Mouse (Mus musculus): ENCODE measurements at regions not wholly inside any gene's neighbourhood (a gene's known extent, or its start where the extent isn't known, plus 50 kb on each side); places are given as distances from the start of the nearest gene placed in this dataset.

DNA sequence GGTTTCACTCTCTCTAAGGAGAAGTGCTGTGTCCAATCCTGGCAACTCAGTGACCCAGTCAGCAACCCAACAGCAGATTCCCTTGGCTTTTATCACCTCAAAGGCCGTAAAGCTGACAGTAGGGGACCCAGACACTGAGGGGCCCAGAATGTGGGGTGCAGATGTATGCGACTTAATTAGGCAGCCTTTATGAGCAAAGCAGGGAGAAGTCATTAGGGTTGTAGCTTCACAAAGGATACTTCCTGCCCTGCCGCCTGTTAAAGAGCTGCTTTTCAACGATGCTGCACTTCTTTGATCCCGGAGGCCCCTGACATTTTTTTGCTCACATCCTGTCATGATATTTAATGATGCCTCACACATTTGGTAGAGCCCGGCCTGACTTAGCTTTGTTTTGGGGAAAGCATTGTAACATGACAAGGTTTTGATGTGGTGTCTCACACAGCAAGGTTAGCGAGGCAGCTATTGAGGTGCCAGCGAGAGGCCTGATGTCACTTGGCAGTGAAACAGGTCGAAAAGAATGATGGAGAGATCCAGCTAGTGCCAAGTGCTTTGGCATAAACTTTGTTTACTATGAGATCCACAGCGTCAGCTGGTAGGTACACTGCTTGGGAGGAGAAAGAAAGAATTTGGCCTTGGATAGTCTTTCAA lies 240.2 kb downstream of the Slc4a3 start:
- no peaks in the 10 kb centered on the region for H3K27me3 ChIP-seq
- H3K4me2 ChIP-seq: no peak overlapping the region
- H3K9ac ChIP-seq: no peak overlapping the region
- no peaks in the 10 kb centered on the region for H3K36me3 ChIP-seq
- no peaks in the 10 kb centered on the region for H3K9me3 ChIP-seq
- no peak overlapping the region for H3K27ac ChIP-seq
- no peak for ATAC-seq (ENCODE audit: insufficient number of reproducible peaks, low FRiP score, low TSS enrichment, low read depth)
- WGBS: 28% methylated on average over 10 of the region's 10 CpGs
- no peak overlapping the region for H3K4me3 ChIP-seq
- H3K4me1 ChIP-seq: no peaks in the 10 kb centered on the region

- Histone ChIP-seq H3K27ac (no peak overlapping the region), H3K4me2 (no peak overlapping the region), H3K9ac (no peak overlapping the region), H3K4me3 (no peak overlapping the region), H3K36me3 (no peaks in the 10 kb centered on the region), H3K4me1 (no peaks in the 10 kb centered on the region), H3K9me3 (no peaks in the 10 kb centered on the region), H3K27me3 (no peaks in the 10 kb centered on the region)
- 93% methylated on average over 1 of the region's 1 CpGs for WGBS
- no peak for ATAC-seq (ENCODE audit: insufficient number of reproducible peaks, low FRiP score, low TSS enrichment, low read depth)
Observed at GRCm38 (mm10) chr1:75791509-75791908, 245.4 kb downstream of the Slc4a3 start.

DNA sequence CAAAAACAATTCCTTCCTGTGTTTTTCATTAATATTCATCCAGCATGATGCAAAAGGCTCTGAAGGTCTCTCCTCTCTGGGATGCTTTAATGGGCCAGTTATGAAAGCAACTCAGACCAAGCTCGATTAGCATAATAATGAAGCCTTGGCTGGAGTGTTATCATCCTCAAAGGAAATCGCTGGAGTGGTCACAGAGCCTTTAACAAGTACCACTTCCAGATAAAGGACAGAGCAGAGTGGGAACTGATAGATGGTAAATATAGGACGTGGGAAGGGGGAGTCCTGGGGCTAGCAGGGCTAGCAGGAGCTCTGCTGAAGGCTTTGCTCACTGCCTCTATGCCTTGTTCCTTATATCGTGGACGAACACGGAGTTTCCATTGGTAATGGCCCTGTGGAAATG lies 251.7 kb downstream of the Slc4a3 start:
- Histone ChIP-seq H3K4me2 (no peak overlapping the region), H3K4me1 (0 out of 2 replicates have a peak, but pooled peaks cover 5% of the 10 kb centered on the region), H3K36me3 (no peaks in the 10 kb centered on the region), H3K4me3 (no peak overlapping the region), H3K9me3 (no peaks in the 10 kb centered on the region), H3K27me3 (no peaks in the 10 kb centered on the region), H3K9ac (no peak overlapping the region), H3K27ac (no peak overlapping the region)
- ATAC-seq (ENCODE audit: insufficient number of reproducible peaks, low FRiP score, low TSS enrichment, low read depth): no peak
- WGBS: 68% methylated on average over 6 of the region's 6 CpGs

GRCm38 (mm10) chr1:75798375-75799099 lies 252.5 kb downstream of the Slc4a3 start:
- peak overlapping the region; percentile 40; the same call in 1 of the 2 replicates for H3K27ac ChIP-seq
- H3K4me3 ChIP-seq: no peak overlapping the region
- ATAC-seq (ENCODE audit: insufficient number of reproducible peaks, low FRiP score, low TSS enrichment, low read depth): no peak

DNA sequence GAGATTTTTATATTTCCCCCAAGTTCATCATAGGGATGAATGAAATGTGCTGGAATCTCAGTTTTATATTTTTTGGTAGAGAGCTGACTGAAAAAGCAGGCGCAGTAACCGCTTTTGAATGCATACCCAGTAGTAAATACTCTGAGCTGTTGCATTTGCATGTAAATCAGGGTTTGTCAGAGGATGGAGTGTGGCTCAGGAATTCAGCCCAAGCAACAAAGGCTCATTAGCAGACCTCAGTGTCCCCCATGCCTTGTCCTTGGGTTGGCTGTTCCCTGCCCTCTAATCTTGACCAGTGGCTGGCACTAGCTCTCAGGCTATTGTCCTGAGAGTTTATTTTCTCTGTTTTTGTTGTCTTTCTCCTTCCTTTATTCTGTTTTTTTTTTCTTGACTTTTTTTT lies 258.4 kb downstream of the Slc4a3 start:
- Histone ChIP-seq H3K36me3 (no peaks in the 10 kb centered on the region), H3K4me3 (no peak overlapping the region), H3K9ac (no peak overlapping the region), H3K27ac (no peak overlapping the region), H3K9me3 (no peaks in the 10 kb centered on the region), H3K4me2 (no peak overlapping the region), H3K27me3 (no peaks in the 10 kb centered on the region), H3K4me1 (peaks cover 7% of the 10 kb centered on the region; the same call in 1 of the 2 replicates)
- whole genome bisulfite sequencing: 62% methylated on average over 2 of the region's 2 CpGs
- ATAC-seq (ENCODE audit: insufficient number of reproducible peaks, low FRiP score, low TSS enrichment, low read depth): no peak

More at GRCm38 (mm10) chr1:75798375-75799099, 252.5 kb downstream of the Slc4a3 start:
- H3K9ac ChIP-seq: no peak overlapping the region
- WGBS: 33% methylated on average over 6 of the region's 6 CpGs
- 0 out of 2 replicates have a peak, but pooled peaks cover 10% of the 10 kb centered on the region for H3K4me1 ChIP-seq
- no peaks in the 10 kb centered on the region for H3K9me3 ChIP-seq
- no peaks in the 10 kb centered on the region for H3K36me3 ChIP-seq
- H3K4me2 ChIP-seq: no peak overlapping the region
- no peaks in the 10 kb centered on the region for H3K27me3 ChIP-seq

DNA sequence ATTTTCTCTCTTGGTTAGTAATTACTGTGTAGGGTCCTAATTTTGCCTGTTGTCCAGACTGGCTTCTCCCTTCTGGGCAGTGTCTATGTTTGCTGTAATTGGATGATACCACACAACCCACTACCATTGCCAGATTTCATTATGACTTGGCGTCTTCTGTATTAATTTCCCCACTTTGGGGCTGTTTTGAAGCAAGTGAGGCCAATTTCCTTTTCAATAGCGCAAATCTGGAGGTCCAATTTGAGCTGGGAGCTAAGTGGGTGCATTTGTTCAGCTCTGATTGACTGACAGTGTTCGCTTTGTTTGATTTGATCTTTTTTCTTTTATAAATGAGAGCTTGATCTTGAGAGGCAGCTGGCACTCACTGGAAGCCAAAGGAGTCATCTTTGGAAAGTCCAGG lies 266.4 kb downstream of the Slc4a3 start:
- Histone ChIP-seq H3K9ac (no peak overlapping the region), H3K4me3 (no peak overlapping the region)
- 81% methylated on average over 3 of the region's 3 CpGs for WGBS

GRCm38 (mm10) chr1:75826202-75826601 lies 280.1 kb downstream of the Slc4a3 start:
- H3K9ac ChIP-seq: no peak overlapping the region
- no peaks in the 10 kb centered on the region for H3K36me3 ChIP-seq
- ATAC-seq (ENCODE audit: insufficient number of reproducible peaks, low FRiP score, low TSS enrichment, low read depth): no peak
- 45% methylated on average over 5 of the region's 5 CpGs for WGBS
- no peak overlapping the region for H3K27ac ChIP-seq
- no peak overlapping the region for H3K4me2 ChIP-seq
- no peak overlapping the region for H3K4me3 ChIP-seq
- H3K27me3 ChIP-seq: no peaks in the 10 kb centered on the region
- H3K9me3 ChIP-seq: no peaks in the 10 kb centered on the region
- H3K4me1 ChIP-seq: peaks cover 9% of the 10 kb centered on the region

More for the DNA sequence above, 266.4 kb downstream of the Slc4a3 start:
- ATAC-seq (ENCODE audit: insufficient number of reproducible peaks, low FRiP score, low TSS enrichment, low read depth): no peak
- Histone ChIP-seq H3K4me1 (peaks cover 2% of the 10 kb centered on the region; the same call in 1 of the 2 replicates), H3K27ac (no peak overlapping the region), H3K36me3 (no peaks in the 10 kb centered on the region), H3K27me3 (no peaks in the 10 kb centered on the region), H3K9me3 (no peaks in the 10 kb centered on the region), H3K4me2 (no peak overlapping the region)

DNA sequence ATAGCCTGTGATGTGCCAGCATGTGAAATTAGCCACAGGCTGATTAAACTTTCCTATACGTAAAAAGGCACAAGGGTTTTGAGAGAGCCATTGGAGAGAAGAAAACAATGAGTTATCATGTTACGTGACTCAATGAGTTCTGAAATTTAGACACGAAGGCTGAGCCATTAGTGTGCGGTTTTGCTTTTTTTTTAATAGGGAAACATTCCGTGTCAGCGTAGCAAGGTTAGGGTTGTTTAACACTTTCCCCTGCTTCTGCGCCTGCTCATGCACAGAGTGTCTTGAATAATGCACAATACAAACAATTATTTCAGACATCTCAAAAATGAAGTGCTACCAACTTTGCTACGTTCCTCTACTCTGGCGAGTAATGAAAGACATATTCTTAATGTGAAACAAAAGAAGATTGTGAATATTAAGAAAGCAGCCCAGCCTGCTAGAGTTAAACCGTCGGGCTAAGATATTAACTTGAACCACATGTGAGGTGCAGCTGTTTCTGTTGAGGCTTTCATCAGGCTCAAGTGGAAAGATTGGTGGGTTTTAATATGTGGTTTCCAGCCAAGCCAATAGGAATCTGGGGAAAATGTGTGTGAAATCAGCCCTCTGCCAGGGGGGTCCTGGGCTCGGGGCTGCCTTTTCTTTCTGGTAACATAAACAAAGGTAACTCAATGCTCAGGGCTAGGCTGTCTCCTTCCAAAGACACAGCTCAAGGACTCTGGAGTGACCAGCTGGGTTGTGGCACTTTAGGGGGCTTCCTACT lies 287.2 kb downstream of the Slc4a3 start:
- ATAC-seq (ENCODE audit: insufficient number of reproducible peaks, low FRiP score, low TSS enrichment, low read depth): peak; percentile 74
- peak overlapping the region; percentile 79 for H3K27ac ChIP-seq
- no peak overlapping the region for H3K9ac ChIP-seq
- H3K27me3 ChIP-seq: no peaks in the 10 kb centered on the region
- peak overlapping the region; percentile 24 for H3K4me2 ChIP-seq
- H3K4me1 ChIP-seq: peaks cover 24% of the 10 kb centered on the region
- H3K9me3 ChIP-seq: no peaks in the 10 kb centered on the region
- 10% methylated on average over 12 of the region's 12 CpGs for WGBS
- no peak overlapping the region for H3K4me3 ChIP-seq
- H3K36me3 ChIP-seq: no peaks in the 10 kb centered on the region

GRCm38 (mm10) chr1:75834361-75834760 lies 288.3 kb downstream of the Slc4a3 start:
- H3K9ac ChIP-seq: no peak overlapping the region
- no peak overlapping the region for H3K4me2 ChIP-seq
- H3K4me1 ChIP-seq: peaks cover 17% of the 10 kb centered on the region; the same call in 1 of the 2 replicates
- no peak for ATAC-seq (ENCODE audit: insufficient number of reproducible peaks, low FRiP score, low TSS enrichment, low read depth)
- H3K9me3 ChIP-seq: no peaks in the 10 kb centered on the region
- no peak overlapping the region for H3K4me3 ChIP-seq
- WGBS: 30% methylated on average over 3 of the region's 3 CpGs
- no peaks in the 10 kb centered on the region for H3K27me3 ChIP-seq
- H3K36me3 ChIP-seq: no peaks in the 10 kb centered on the region
- no peak overlapping the region for H3K27ac ChIP-seq

DNA sequence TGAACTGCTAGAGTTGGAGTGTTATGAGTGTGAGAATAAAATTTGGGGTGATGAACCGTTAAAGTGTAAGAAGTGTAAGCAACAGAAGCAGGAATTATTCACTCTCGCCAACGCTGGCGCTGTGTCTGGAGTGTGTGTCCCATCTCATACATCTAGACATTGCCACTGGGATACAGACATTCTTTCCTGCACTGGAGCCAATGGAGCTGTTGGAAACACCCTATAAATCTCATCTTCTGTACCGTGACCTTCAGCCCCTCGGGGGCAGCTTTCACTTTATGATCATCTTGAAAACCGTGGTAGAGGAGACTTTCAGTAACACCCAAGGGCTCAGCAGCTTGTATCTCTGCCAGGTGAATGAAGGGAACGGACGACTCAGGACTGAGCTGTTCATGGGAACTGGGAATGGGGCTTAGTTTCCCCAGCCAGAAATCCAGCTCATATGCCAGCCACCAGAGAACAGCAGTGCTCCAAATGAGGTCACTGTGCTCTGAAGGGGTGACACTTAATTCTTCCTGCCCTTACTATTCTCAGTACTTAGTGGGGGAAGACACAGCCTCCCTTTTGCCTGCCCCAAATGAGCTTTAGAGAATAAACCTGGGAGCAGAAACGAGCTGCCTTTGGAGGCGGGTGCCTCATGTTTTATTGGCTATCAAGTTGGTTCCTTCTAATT lies 293.6 kb downstream of the Slc4a3 start:
- Histone ChIP-seq H3K9ac (no peak overlapping the region), H3K4me2 (no peak overlapping the region), H3K27ac (no peak overlapping the region), H3K4me1 (peaks cover 37% of the 10 kb centered on the region), H3K36me3 (no peaks in the 10 kb centered on the region), H3K27me3 (no peaks in the 10 kb centered on the region), H3K9me3 (no peaks in the 10 kb centered on the region), H3K4me3 (no peak overlapping the region)
- ATAC-seq (ENCODE audit: insufficient number of reproducible peaks, low FRiP score, low TSS enrichment, low read depth): peak; percentile 67; the same call in 1 of the 2 replicates
- 29% methylated on average over 11 of the region's 11 CpGs for WGBS

GRCm38 (mm10) chr1:75842396-75842795 lies 296.3 kb downstream of the Slc4a3 start:
- no peaks in the 10 kb centered on the region for H3K27me3 ChIP-seq
- ATAC-seq (ENCODE audit: insufficient number of reproducible peaks, low FRiP score, low TSS enrichment, low read depth): no peak
- no peak overlapping the region for H3K9ac ChIP-seq
- no peaks in the 10 kb centered on the region for H3K36me3 ChIP-seq
- no peaks in the 10 kb centered on the region for H3K9me3 ChIP-seq
- 49% methylated on average over 4 of the region's 4 CpGs for WGBS
- no peak overlapping the region for H3K4me2 ChIP-seq
- H3K27ac ChIP-seq: no peak overlapping the region
- no peak overlapping the region for H3K4me3 ChIP-seq
- peaks cover 43% of the 10 kb centered on the region for H3K4me1 ChIP-seq

All from limb, embryonic 15.5 days (tissue).